Mouse (Mus musculus): ENCODE data around the gene Cacfd1. TPM values are rescaled to one million over a fixed set of nuclear protein-coding genes. Genes with fewer than 3 reads are reported as not detected.

The Cacfd1 gene
- total RNA-seq, 2 experiments from 2014 or later: 1.2 to 14.5 TPM

GRCm38 (mm10) chr2:27067996-27068395 lies 58.3 kb downstream of the Cacfd1 start:
- no peak for ATAC-seq (replicated peaks; ENCODE audit: low FRiP score, poor library complexity, severe bottlenecking)

GRCm38 (mm10) chr2:27069646-27070045 lies 59.9 kb downstream of the Cacfd1 start:
- ATAC-seq (replicated peaks; ENCODE audit: low FRiP score, poor library complexity, severe bottlenecking): no peak

- ATAC-seq (replicated peaks; ENCODE audit: low FRiP score, poor library complexity, severe bottlenecking): no peak
Measured at GRCm38 (mm10) chr2:27070247-27070813, 60.6 kb downstream of the Cacfd1 start.

Other genes with a start within 250 kb of the Cacfd1 start
- not detected in 2 replicates for gene Abo, start 144.9 kb upstream of the Cacfd1 start, total RNA-seq (2015; ENCODE audit: low replicate concordance)
- gene Abo, start 144.9 kb upstream of the Cacfd1 start, total RNA-seq (2017; ENCODE audit: low replicate concordance): not detected in 2 replicates
- gene Surf6, start 107.0 kb upstream of the Cacfd1 start, total RNA-seq (2015; ENCODE audit: low replicate concordance): 2.1 and 6.1 TPM in 2 replicates
- 7.4 and 7.6 TPM in 2 replicates for gene Surf6, start 107.0 kb upstream of the Cacfd1 start, total RNA-seq (2017; ENCODE audit: low replicate concordance)
- gene Med22, start 99.2 kb upstream of the Cacfd1 start, total RNA-seq (2015; ENCODE audit: low replicate concordance): 1.3 and 4.4 TPM in 2 replicates
- 6.0 and 10.6 TPM in 2 replicates for gene Med22, start 99.2 kb upstream of the Cacfd1 start, total RNA-seq (2017; ENCODE audit: low replicate concordance)
- 469 and 488 TPM in 2 replicates for gene Rpl7a, start 99.2 kb upstream of the Cacfd1 start, total RNA-seq (2015; ENCODE audit: low replicate concordance)
- 357 and 378 TPM in 2 replicates for gene Rpl7a, start 99.2 kb upstream of the Cacfd1 start, total RNA-seq (2017; ENCODE audit: low replicate concordance)
- 14.4 and 16.9 TPM in 2 replicates for gene Surf2, start 93.6 kb upstream of the Cacfd1 start, total RNA-seq (2015; ENCODE audit: low replicate concordance)
- 4.2 and 15.0 TPM in 2 replicates for gene Surf2, start 93.6 kb upstream of the Cacfd1 start, total RNA-seq (2017; ENCODE audit: low replicate concordance)
- 9.6 and 34.7 TPM in 2 replicates for gene Surf1, start 93.4 kb upstream of the Cacfd1 start, total RNA-seq (2015; ENCODE audit: low replicate concordance)
- gene Surf1, start 93.4 kb upstream of the Cacfd1 start, total RNA-seq (2017; ENCODE audit: low replicate concordance): 17.5 and 20.1 TPM in 2 replicates
- gene Surf4, start 76.0 kb upstream of the Cacfd1 start, total RNA-seq (2015; ENCODE audit: low replicate concordance): 24.4 and 25.7 TPM in 2 replicates
- 18.8 and 21.4 TPM in 2 replicates for gene Surf4, start 76.0 kb upstream of the Cacfd1 start, total RNA-seq (2017; ENCODE audit: low replicate concordance)
- not detected in 2 replicates for gene Stkld1, start 75.9 kb upstream of the Cacfd1 start, total RNA-seq (2015; ENCODE audit: low replicate concordance)
- not detected in 2 replicates for gene Stkld1, start 75.9 kb upstream of the Cacfd1 start, total RNA-seq (2017; ENCODE audit: low replicate concordance)
- 2.9 and 4.8 TPM in 2 replicates for gene Rexo4, start 45.5 kb upstream of the Cacfd1 start, total RNA-seq (2015; ENCODE audit: low replicate concordance)
- 17.0 and 24.2 TPM in 2 replicates for gene Rexo4, start 45.5 kb upstream of the Cacfd1 start, total RNA-seq (2017; ENCODE audit: low replicate concordance)
- gene Adamts13, start 36.5 kb upstream of the Cacfd1 start, total RNA-seq (2015; ENCODE audit: low replicate concordance): 0.19 and 0.42 TPM in 2 replicates
- gene Adamts13, start 36.5 kb upstream of the Cacfd1 start, total RNA-seq (2017; ENCODE audit: low replicate concordance): 0.28 and 0.77 TPM in 2 replicates
- gene Slc2a6, start 18.1 kb downstream of the Cacfd1 start, total RNA-seq (2015; ENCODE audit: low replicate concordance): 1.2 and 2.5 TPM in 2 replicates
- gene Slc2a6, start 18.1 kb downstream of the Cacfd1 start, total RNA-seq (2017; ENCODE audit: low replicate concordance): 0.56 and 1.9 TPM in 2 replicates
- not detected in 2 replicates for gene Mymk, start 62.3 kb downstream of the Cacfd1 start, total RNA-seq (2015; ENCODE audit: low replicate concordance)
- not detected in 2 replicates for gene Mymk, start 62.3 kb downstream of the Cacfd1 start, total RNA-seq (2017; ENCODE audit: low replicate concordance)
- not detected in 2 replicates for gene Adamtsl2, start 69.5 kb downstream of the Cacfd1 start, total RNA-seq (2015; ENCODE audit: low replicate concordance)
- not detected in 2 replicates for gene Adamtsl2, start 69.5 kb downstream of the Cacfd1 start, total RNA-seq (2017; ENCODE audit: low replicate concordance)
- gene Fam163b, start 132.6 kb downstream of the Cacfd1 start, total RNA-seq (2015; ENCODE audit: low replicate concordance): not detected in 2 replicates
- not detected in 2 replicates for gene Fam163b, start 132.6 kb downstream of the Cacfd1 start, total RNA-seq (2017; ENCODE audit: low replicate concordance)
- gene Dbh, start 155.3 kb downstream of the Cacfd1 start, total RNA-seq (2015; ENCODE audit: low replicate concordance): not detected in 2 replicates
- gene Dbh, start 155.3 kb downstream of the Cacfd1 start, total RNA-seq (2017; ENCODE audit: low replicate concordance): not detected in 2 replicates
- gene Sardh, start 238.4 kb downstream of the Cacfd1 start, total RNA-seq (2015; ENCODE audit: low replicate concordance): not detected in 2 replicates
- gene Sardh, start 238.4 kb downstream of the Cacfd1 start, total RNA-seq (2017; ENCODE audit: low replicate concordance): 0.60 TPM in 1 of 2 replicates, not detected in the other